Mouse (Mus musculus) forebrain, embryonic 15.5 days (tissue): ENCODE measurements around the gene Cyp4a31. TPM values are rescaled to one million over a fixed set of nuclear protein-coding genes. Genes with fewer than 3 reads are reported as not detected.
"Not testable (repeated sequence)": the region's sequence is repeated elsewhere in the genome, so short reads cannot be mapped to it uniquely, and the experiment has no call there.

ENCODE experiments used
- ATAC-seq: fragments of 200-750 bp; cut with Nextera tagmentation; replicated peaks from 2 replicates; pipeline ENCODE4 v1.8.0; 2017; ENCODE audit warnings: mild to moderate bottlenecking, moderate TSS enrichment, moderate library complexity
- H3K27ac ChIP-seq: fragments of 300-500 bp; sonication (generic); replicated peaks from 2 replicates; pipeline ENCODE4 v1.5.1; 2015; ENCODE audit warnings: mild to moderate bottlenecking, inconsistent platforms
- H3K27me3 ChIP-seq: fragments of 300-500 bp; sonication (generic); 2 replicates; pipeline ENCODE4 v1.6.1; 2015; ENCODE audit warnings: inconsistent platforms
- H3K36me3 ChIP-seq: fragments of 300-500 bp; sonication (generic); 2 replicates; pipeline ENCODE4 v1.6.1; 2015; ENCODE audit warnings: mild to moderate bottlenecking, inconsistent platforms
- H3K4me1 ChIP-seq: fragments of 300-500 bp; sonication (generic); 2 replicates; pipeline ENCODE4 v1.6.1; 2015; ENCODE audit warnings: inconsistent platforms
- H3K4me2 ChIP-seq: fragments of 300-500 bp; sonication (generic); replicated peaks from 2 replicates; pipeline ENCODE4 v1.6.1; 2015; ENCODE audit warnings: mild to moderate bottlenecking, inconsistent platforms
- H3K4me3 ChIP-seq: fragments of 300-500 bp; sonication (generic); 2 replicates; pipeline ENCODE4 v1.5.1; 2015; ENCODE audit warnings: mild to moderate bottlenecking, inconsistent platforms
- H3K9ac ChIP-seq: fragments of 300-500 bp; sonication (generic); replicated peaks from 2 replicates; pipeline ENCODE4 v1.6.1; 2015; ENCODE audit warnings: mild to moderate bottlenecking, inconsistent platforms
- H3K9me3 ChIP-seq: fragments of 300-500 bp; sonication (generic); 2 replicates; pipeline ENCODE4 v1.6.1; 2016; ENCODE audit warnings: inconsistent platforms
- WGBS: fragments of 180-500 bp; shearing (Covaris S2); methylation state at CpG from one replicate; pipeline ENCODE4 v1.1.7; 2015; ENCODE audit warnings: mixed read lengths; 5-methylcytosine and 5-hydroxymethylcytosine counted together
- polyA plus RNA-seq: library from polyadenylated mRNA; unstranded; fragments of >200 nt; fragmentation: Nextera tagmentation; extraction: Ambion mirVana; gene quantifications from 2 replicates; pipeline ENCODE4 v1.2.1, GENCODE M21; 2015

The Cyp4a31 gene
- polyA plus RNA-seq, 1 experiment from 2014 or later = not detected

GRCm38 (mm10) chr4:115575255-115575654 lies 11.8 kb downstream of the Cyp4a31 start:
- Histone ChIP-seq H3K36me3 (no peaks in the 10 kb centered on the region), H3K9me3 (no peaks in the 10 kb centered on the region), H3K4me3 (no peak overlapping the region), H3K4me2 (no peak overlapping the region), H3K27me3 (no peaks in the 10 kb centered on the region), H3K9ac (no peak overlapping the region), H3K27ac (no peak overlapping the region), H3K4me1 (no peaks in the 10 kb centered on the region)
- no peak for ATAC-seq
- 82% methylated on average over 3 of the region's 3 CpGs for WGBS

- H3K4me1 ChIP-seq = no peaks in the 10 kb centered on the region
- no peak overlapping the region for H3K27ac ChIP-seq
- H3K4me3 ChIP-seq = no peak overlapping the region
- no peak for ATAC-seq
- H3K9me3 ChIP-seq = no peaks in the 10 kb centered on the region
- 76% methylated on average over 2 of the region's 2 CpGs for WGBS
- H3K27me3 ChIP-seq = no peaks in the 10 kb centered on the region
- no peak overlapping the region for H3K9ac ChIP-seq
- H3K4me2 ChIP-seq = no peak overlapping the region
- no peaks in the 10 kb centered on the region for H3K36me3 ChIP-seq
Observed at GRCm38 (mm10) chr4:115575776-115576175, 12.3 kb downstream of the Cyp4a31 start.

- Histone ChIP-seq H3K9ac (no peak overlapping the region), H3K27ac (no peak overlapping the region), H3K4me2 (no peak overlapping the region), H3K36me3 (no peaks in the 10 kb centered on the region), H3K9me3 (no peaks in the 10 kb centered on the region), H3K27me3 (no peaks in the 10 kb centered on the region), H3K4me1 (no peaks in the 10 kb centered on the region), H3K4me3 (no peak overlapping the region)
- no peak for ATAC-seq
Observed at GRCm38 (mm10) chr4:115583036-115583435, 19.6 kb downstream of the Cyp4a31 start.

- Histone ChIP-seq H3K27ac (no peak overlapping the region), H3K9ac (no peak overlapping the region), H3K9me3 (no peaks in the 10 kb centered on the region), H3K36me3 (no peaks in the 10 kb centered on the region), H3K4me3 (no peak overlapping the region), H3K27me3 (no peaks in the 10 kb centered on the region), H3K4me2 (no peak overlapping the region), H3K4me1 (no peaks in the 10 kb centered on the region)
- no peak for ATAC-seq
- WGBS = 91% methylated on average over 1 of the region's 1 CpGs
Observed at GRCm38 (mm10) chr4:115596357-115596756, 32.9 kb downstream of the Cyp4a31 start.

- no peak for ATAC-seq
- Histone ChIP-seq H3K4me3 (no peak overlapping the region), H3K4me2 (no peak overlapping the region), H3K9me3 (no peaks in the 10 kb centered on the region), H3K9ac (no peak overlapping the region), H3K4me1 (no peaks in the 10 kb centered on the region), H3K27ac (no peak overlapping the region), H3K36me3 (no peaks in the 10 kb centered on the region), H3K27me3 (no peaks in the 10 kb centered on the region)
- WGBS = 92% methylated on average over 2 of the region's 2 CpGs
Observed at GRCm38 (mm10) chr4:115596824-115597336, 33.4 kb downstream of the Cyp4a31 start.

DNA sequence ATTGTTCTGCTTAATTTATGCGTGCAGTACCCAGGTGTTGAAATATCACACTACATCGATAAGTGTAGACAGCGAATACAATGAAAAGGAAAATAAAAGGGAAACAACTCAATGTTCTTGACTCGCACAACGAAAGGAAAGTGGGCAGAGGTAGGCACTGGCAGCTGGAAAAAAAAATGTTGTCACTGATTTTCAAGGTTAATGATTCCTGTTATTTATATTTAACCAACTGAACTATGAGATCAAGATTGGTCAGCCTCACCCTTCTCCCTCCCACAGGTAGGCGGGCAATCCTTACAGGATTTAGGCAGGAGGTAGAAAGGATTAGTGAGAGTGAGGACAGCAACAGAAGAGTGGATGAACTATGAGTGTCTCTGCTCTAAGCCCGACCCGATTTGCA lies 37.2 kb downstream of the Cyp4a31 start, which contains the start of gene Cyp4a32:
Gene Cyp4a32, plus strand, starts transcription at position 359 of the 400 bp plus-strand sequence.
- not testable (repeated sequence) for ATAC-seq, H3K4me3 ChIP-seq, H3K27ac ChIP-seq, H3K4me2 ChIP-seq, H3K9ac ChIP-seq, H3K4me1 ChIP-seq, H3K27me3 ChIP-seq, H3K9me3 ChIP-seq, H3K36me3 ChIP-seq
- 88% methylated on average over 8 of the region's 8 CpGs for WGBS

DNA sequence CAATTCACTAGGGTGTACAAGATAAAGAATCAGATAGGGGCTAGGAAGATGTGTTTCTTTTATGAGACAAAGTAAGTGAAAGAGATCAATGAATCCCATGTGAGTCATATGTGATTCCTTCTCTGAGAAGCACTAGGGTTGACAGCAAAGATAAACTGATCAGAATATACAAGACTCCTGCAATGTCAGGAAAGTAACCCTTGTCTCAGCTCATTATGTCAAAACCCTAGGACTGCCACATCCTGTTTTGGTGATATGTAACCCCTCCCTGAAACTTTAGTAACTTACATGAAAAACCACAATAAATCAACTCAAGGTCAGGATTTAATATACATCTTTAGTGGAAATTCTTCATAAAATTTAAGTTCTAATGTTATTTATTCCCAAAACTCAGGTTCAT lies 50.6 kb downstream of the Cyp4a31 start:
- no peaks in the 10 kb centered on the region for H3K36me3 ChIP-seq
- no peaks in the 10 kb centered on the region for H3K4me1 ChIP-seq
- H3K9me3 ChIP-seq = no peaks in the 10 kb centered on the region
- H3K4me3 ChIP-seq = no peak overlapping the region
- ATAC-seq = no peak
- no peak overlapping the region for H3K9ac ChIP-seq
- no peak overlapping the region for H3K27ac ChIP-seq
- no peaks in the 10 kb centered on the region for H3K27me3 ChIP-seq
- H3K4me2 ChIP-seq = no peak overlapping the region

- not testable (repeated sequence) for H3K4me3 ChIP-seq, H3K4me2 ChIP-seq, H3K4me1 ChIP-seq, H3K27ac ChIP-seq, ATAC-seq, H3K9me3 ChIP-seq, H3K9ac ChIP-seq, H3K36me3 ChIP-seq, H3K27me3 ChIP-seq
- WGBS = 95% methylated on average over 3 of the region's 3 CpGs
Observed at GRCm38 (mm10) chr4:115625560-115625959, 62.1 kb downstream of the Cyp4a31 start.

Other genes starting within 250 kb of the Cyp4a31 start
- gene Cyp4a12b, start 152.0 kb upstream of the Cyp4a31 start, polyA plus RNA-seq = not detected in 2 replicates
- not detected in 2 replicates for gene Cyp4a30b, start 111.0 kb upstream of the Cyp4a31 start, polyA plus RNA-seq
- not detected in 2 replicates for gene Cyp4a14, start 67.5 kb upstream of the Cyp4a31 start, polyA plus RNA-seq
- not detected in 2 replicates for gene Cyp4a10, start 45.4 kb upstream of the Cyp4a31 start, polyA plus RNA-seq
- not detected in 2 replicates for gene Cyp4a32, start 37.3 kb downstream of the Cyp4a31 start, polyA plus RNA-seq
- gene Cyp4b1, start 84.1 kb downstream of the Cyp4a31 start, polyA plus RNA-seq = 0.42 and 0.47 TPM in 2 replicates
- gene Efcab14, start 174.1 kb downstream of the Cyp4a31 start, polyA plus RNA-seq = 19.6 and 20.2 TPM in 2 replicates
- gene Tex38, start 217.4 kb downstream of the Cyp4a31 start, polyA plus RNA-seq = 0.59 TPM in 1 of 2 replicates, not detected in the other
- 34.6 and 37.5 TPM in 2 replicates for gene Atpaf1, start 221.2 kb downstream of the Cyp4a31 start, polyA plus RNA-seq